Mouse (Mus musculus) forebrain, embryonic 11.5 days (tissue): ENCODE measurements at regions not wholly inside any gene's neighbourhood (a gene's known extent, or its start where the extent isn't known, plus 50 kb on each side); places are given as distances from the start of the nearest gene placed in this dataset.

Source experiments
- ATAC-seq: fragments of 200-750 bp; cut with Nextera tagmentation; replicated peaks from 2 replicates; pipeline ENCODE4 v1.8.0; 2017; ENCODE audit warnings: moderate TSS enrichment; ENCODE audit not compliant: low FRiP score
- DNase-seq: peaks from one replicate; pipeline ENCODE4 v3.0.0-alpha.2; 2017; ENCODE audit warnings: low spot score
- H3K27ac ChIP-seq: fragments of 300-500 bp; sonication (generic); 2 replicates; pipeline ENCODE4 v1.5.1; 2014; ENCODE audit warnings: low read depth, low read length
- H3K27me3 ChIP-seq: fragments of 300-500 bp; sonication (generic); 2 replicates; pipeline ENCODE4 v1.6.1; 2014; ENCODE audit warnings: mild to moderate bottlenecking, low read length, mixed read lengths; ENCODE audit not compliant: control insufficient read depth, insufficient read depth
- H3K36me3 ChIP-seq: fragments of 300-500 bp; sonication (generic); 2 replicates; pipeline ENCODE4 v1.6.1; 2014; ENCODE audit warnings: mild to moderate bottlenecking, low read length, moderate library complexity, mixed read lengths; ENCODE audit not compliant: control insufficient read depth, insufficient read depth
- H3K4me1 ChIP-seq: fragments of 300-500 bp; sonication (generic); replicated peaks from 2 replicates; pipeline ENCODE4 v1.6.1; 2014; ENCODE audit warnings: low read length, mixed read lengths; ENCODE audit not compliant: control insufficient read depth, insufficient read depth
- H3K4me2 ChIP-seq: fragments of 300-500 bp; sonication (generic); 2 replicates; pipeline ENCODE4 v1.6.1; 2014; ENCODE audit warnings: low read depth, mild to moderate bottlenecking, low read length, moderate library complexity, mixed read lengths; ENCODE audit not compliant: severe bottlenecking
- H3K4me3 ChIP-seq: fragments of 300-500 bp; sonication (generic); 2 replicates; pipeline ENCODE4 v1.5.1; 2014; ENCODE audit warnings: low read depth, low read length
- H3K9ac ChIP-seq: fragments of 300-500 bp; sonication (generic); 2 replicates; pipeline ENCODE4 v1.6.1; 2014; ENCODE audit warnings: low read length
- H3K9me3 ChIP-seq: fragments of 300-500 bp; sonication (generic); 2 replicates; pipeline ENCODE4 v1.6.1; 2016; ENCODE audit warnings: low read length, mixed read lengths; ENCODE audit not compliant: control insufficient read depth
- WGBS: fragments of 180-500 bp; shearing (Covaris S2); extraction: QIAGEN DNeasy Blood & Tissue Kit; methylation state at CpG from one replicate; pipeline ENCODE4 v1.1.7; 2014; 5-methylcytosine and 5-hydroxymethylcytosine counted together

GRCm38 (mm10) chr13:45277842-45278416 lies 111.6 kb upstream of the Mylip start:
- no peaks in the 10 kb centered on the region for H3K4me1 ChIP-seq
- no peak overlapping the region for H3K27ac ChIP-seq
- H3K9me3 ChIP-seq, result no peaks in the 10 kb centered on the region
- no peaks in the 10 kb centered on the region for H3K27me3 ChIP-seq
- no peak overlapping the region for H3K4me2 ChIP-seq
- DNase-seq (no peak), ATAC-seq (no peak)
- WGBS, result 81% methylated on average over 7 of the region's 7 CpGs
- H3K4me3 ChIP-seq, result no peak overlapping the region
- H3K36me3 ChIP-seq, result no peaks in the 10 kb centered on the region
- no peak overlapping the region for H3K9ac ChIP-seq

GRCm38 (mm10) chr13:45281106-45281505 lies 108.4 kb upstream of the Mylip start:
- H3K4me2 ChIP-seq, result no peak overlapping the region

GRCm38 (mm10) chr13:45286651-45287050 lies 102.9 kb upstream of the Mylip start:
- no peak overlapping the region for H3K9ac ChIP-seq
- DNase-seq, result no peak
- no peaks in the 10 kb centered on the region for H3K9me3 ChIP-seq
- 92% methylated on average over 2 of the region's 2 CpGs for WGBS
- no peak overlapping the region for H3K27ac ChIP-seq
- no peak overlapping the region for H3K4me3 ChIP-seq
- H3K4me1 ChIP-seq, result no peaks in the 10 kb centered on the region
- no peaks in the 10 kb centered on the region for H3K36me3 ChIP-seq
- H3K27me3 ChIP-seq, result no peaks in the 10 kb centered on the region
- ATAC-seq, result no peak
- H3K4me2 ChIP-seq, result no peak overlapping the region

More at GRCm38 (mm10) chr13:45281106-45281505, 108.4 kb upstream of the Mylip start:
- ATAC-seq (no peak), DNase-seq (no peak)
- no peaks in the 10 kb centered on the region for H3K9me3 ChIP-seq
- no peaks in the 10 kb centered on the region for H3K4me1 ChIP-seq
- no peak overlapping the region for H3K9ac ChIP-seq
- H3K27me3 ChIP-seq, result no peaks in the 10 kb centered on the region
- H3K4me3 ChIP-seq, result no peak overlapping the region
- no peak overlapping the region for H3K27ac ChIP-seq
- 86% methylated on average over 8 of the region's 8 CpGs for WGBS
- H3K36me3 ChIP-seq, result no peaks in the 10 kb centered on the region

- WGBS, result 88% methylated on average over 4 of the region's 4 CpGs
- Histone ChIP-seq H3K4me2 (no peak overlapping the region), H3K27ac (no peak overlapping the region)
Observed at GRCm38 (mm10) chr13:45287217-45287616, 102.3 kb upstream of the Mylip start.

GRCm38 (mm10) chr13:45289976-45290375 lies 99.6 kb upstream of the Mylip start:
- 92% methylated on average over 11 of the region's 11 CpGs for WGBS
- no peak for DNase-seq

More at GRCm38 (mm10) chr13:45287217-45287616, 102.3 kb upstream of the Mylip start:
- Histone ChIP-seq H3K9me3 (no peaks in the 10 kb centered on the region), H3K9ac (no peak overlapping the region), H3K4me1 (no peaks in the 10 kb centered on the region), H3K27me3 (no peaks in the 10 kb centered on the region), H3K36me3 (no peaks in the 10 kb centered on the region), H3K4me3 (no peak overlapping the region)
- ATAC-seq (no peak), DNase-seq (no peak)

GRCm38 (mm10) chr13:45294691-45295090 lies 94.9 kb upstream of the Mylip start:
- H3K36me3 ChIP-seq, result no peaks in the 10 kb centered on the region
- H3K9ac ChIP-seq, result no peak overlapping the region
- H3K4me3 ChIP-seq, result no peak overlapping the region
- H3K9me3 ChIP-seq, result no peaks in the 10 kb centered on the region
- ATAC-seq (no peak), DNase-seq (no peak)
- WGBS, result 90% methylated on average over 10 of the region's 10 CpGs
- H3K27ac ChIP-seq, result no peak overlapping the region
- no peaks in the 10 kb centered on the region for H3K27me3 ChIP-seq
- H3K4me1 ChIP-seq, result no peaks in the 10 kb centered on the region
- H3K4me2 ChIP-seq, result no peak overlapping the region

More at GRCm38 (mm10) chr13:45289976-45290375, 99.6 kb upstream of the Mylip start:
- no peak overlapping the region for H3K4me2 ChIP-seq
- no peaks in the 10 kb centered on the region for H3K36me3 ChIP-seq
- no peaks in the 10 kb centered on the region for H3K27me3 ChIP-seq
- no peak overlapping the region for H3K27ac ChIP-seq
- H3K9me3 ChIP-seq, result no peaks in the 10 kb centered on the region
- H3K4me1 ChIP-seq, result no peaks in the 10 kb centered on the region
- no peak overlapping the region for H3K4me3 ChIP-seq
- no peak for ATAC-seq
- H3K9ac ChIP-seq, result no peak overlapping the region

- 94% methylated on average over 8 of the region's 8 CpGs for WGBS
- no peaks in the 10 kb centered on the region for H3K27me3 ChIP-seq
- no peaks in the 10 kb centered on the region for H3K9me3 ChIP-seq
- DNase-seq (no peak), ATAC-seq (no peak)
- H3K9ac ChIP-seq, result no peak overlapping the region
- H3K36me3 ChIP-seq, result no peaks in the 10 kb centered on the region
- peaks cover 3% of the 10 kb centered on the region; the same call in 1 of the 2 replicates for H3K4me1 ChIP-seq
- H3K4me3 ChIP-seq, result no peak overlapping the region
- H3K27ac ChIP-seq, result no peak overlapping the region
- H3K4me2 ChIP-seq, result no peak overlapping the region
Observed at GRCm38 (mm10) chr13:45300610-45301009, 88.9 kb upstream of the Mylip start.

GRCm38 (mm10) chr13:45301191-45301905 lies 88.2 kb upstream of the Mylip start:
- no peaks in the 10 kb centered on the region for H3K27me3 ChIP-seq
- no peak overlapping the region for H3K9ac ChIP-seq
- DNase-seq (no peak), ATAC-seq (no peak)
- no peak overlapping the region for H3K4me2 ChIP-seq
- H3K4me3 ChIP-seq, result no peak overlapping the region
- no peaks in the 10 kb centered on the region for H3K36me3 ChIP-seq
- WGBS, result 88% methylated on average over 10 of the region's 10 CpGs
- no peak overlapping the region for H3K27ac ChIP-seq
- peaks cover 3% of the 10 kb centered on the region; the same call in 1 of the 2 replicates for H3K4me1 ChIP-seq
- no peaks in the 10 kb centered on the region for H3K9me3 ChIP-seq

GRCm38 (mm10) chr13:45302796-45303195 lies 86.7 kb upstream of the Mylip start:
- DNase-seq (no peak), ATAC-seq (no peak)
- Histone ChIP-seq H3K9me3 (no peaks in the 10 kb centered on the region), H3K27me3 (no peaks in the 10 kb centered on the region), H3K4me2 (no peak overlapping the region), H3K9ac (no peak overlapping the region), H3K4me1 (peaks cover 3% of the 10 kb centered on the region; the same call in 1 of the 2 replicates), H3K36me3 (no peaks in the 10 kb centered on the region), H3K4me3 (no peak overlapping the region), H3K27ac (no peak overlapping the region)
- 55% methylated on average over 6 of the region's 6 CpGs for WGBS
